Mouse (Mus musculus) forebrain, embryonic 15.5 days (tissue): ENCODE data around the gene Rnf185. TPM values are rescaled to one million over a fixed set of nuclear protein-coding genes. Genes with fewer than 3 reads are reported as not detected.

Experiments used
- ATAC-seq: fragments of 200-750 bp; cut with Nextera tagmentation; replicated peaks from 2 replicates; pipeline ENCODE4 v1.8.0; 2017; ENCODE audit warnings: mild to moderate bottlenecking, moderate TSS enrichment, moderate library complexity
- H3K27ac ChIP-seq: fragments of 300-500 bp; sonication (generic); replicated peaks from 2 replicates; pipeline ENCODE4 v1.5.1; 2015; ENCODE audit warnings: mild to moderate bottlenecking, inconsistent platforms
- H3K27me3 ChIP-seq: fragments of 300-500 bp; sonication (generic); 2 replicates; pipeline ENCODE4 v1.6.1; 2015; ENCODE audit warnings: inconsistent platforms
- H3K36me3 ChIP-seq: fragments of 300-500 bp; sonication (generic); 2 replicates; pipeline ENCODE4 v1.6.1; 2015; ENCODE audit warnings: mild to moderate bottlenecking, inconsistent platforms
- H3K4me1 ChIP-seq: fragments of 300-500 bp; sonication (generic); 2 replicates; pipeline ENCODE4 v1.6.1; 2015; ENCODE audit warnings: inconsistent platforms
- H3K4me2 ChIP-seq: fragments of 300-500 bp; sonication (generic); replicated peaks from 2 replicates; pipeline ENCODE4 v1.6.1; 2015; ENCODE audit warnings: mild to moderate bottlenecking, inconsistent platforms
- H3K4me3 ChIP-seq: fragments of 300-500 bp; sonication (generic); 2 replicates; pipeline ENCODE4 v1.5.1; 2015; ENCODE audit warnings: mild to moderate bottlenecking, inconsistent platforms
- H3K9ac ChIP-seq: fragments of 300-500 bp; sonication (generic); replicated peaks from 2 replicates; pipeline ENCODE4 v1.6.1; 2015; ENCODE audit warnings: mild to moderate bottlenecking, inconsistent platforms
- H3K9me3 ChIP-seq: fragments of 300-500 bp; sonication (generic); 2 replicates; pipeline ENCODE4 v1.6.1; 2016; ENCODE audit warnings: inconsistent platforms
- WGBS: fragments of 180-500 bp; shearing (Covaris S2); methylation state at CpG from one replicate; pipeline ENCODE4 v1.1.7; 2015; ENCODE audit warnings: mixed read lengths; 5-methylcytosine and 5-hydroxymethylcytosine counted together
- polyA plus RNA-seq: library from polyadenylated mRNA; unstranded; fragments of >200 nt; fragmentation: Nextera tagmentation; extraction: Ambion mirVana; gene quantifications from 2 replicates; pipeline ENCODE4 v1.2.1, GENCODE M21; 2015

Gene Rnf185
- polyA plus RNA-seq, 1 experiment from 2014 or later = 41.6 TPM

DNA sequence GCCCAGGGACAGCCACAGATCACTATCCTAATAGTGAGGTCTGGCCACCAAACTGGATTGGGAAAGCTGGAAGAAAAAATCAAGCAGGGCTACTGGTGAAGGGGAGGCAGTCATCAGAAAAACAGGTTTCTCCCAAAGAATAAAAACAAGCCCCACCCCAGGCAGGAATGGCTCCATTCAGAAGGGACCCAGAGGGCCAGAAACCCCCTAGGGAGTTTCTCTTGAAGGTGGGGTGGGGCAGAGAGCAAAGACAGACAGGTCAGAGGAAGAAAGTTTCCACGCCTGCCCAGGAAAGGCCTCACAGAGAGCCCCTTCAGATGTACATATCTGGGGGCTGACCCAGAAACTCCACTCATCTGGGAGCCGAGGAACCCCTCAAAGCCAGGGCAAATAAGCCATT lies 82.0 kb downstream of the Rnf185 start:
- no peak overlapping the region for H3K27ac ChIP-seq
- H3K4me1 ChIP-seq = peaks cover 56% of the 10 kb centered on the region
- peak overlapping the region; percentile 80; the same call in 1 of the 2 replicates for H3K9ac ChIP-seq
- 80% methylated on average over 2 of the region's 2 CpGs for WGBS
- peak overlapping the region; percentile 63 for H3K4me3 ChIP-seq
- peak overlapping the region; percentile 63 for H3K4me2 ChIP-seq
- ATAC-seq = no peak
- H3K27me3 ChIP-seq = no peaks in the 10 kb centered on the region
- no peaks in the 10 kb centered on the region for H3K36me3 ChIP-seq
- H3K9me3 ChIP-seq = no peaks in the 10 kb centered on the region

DNA sequence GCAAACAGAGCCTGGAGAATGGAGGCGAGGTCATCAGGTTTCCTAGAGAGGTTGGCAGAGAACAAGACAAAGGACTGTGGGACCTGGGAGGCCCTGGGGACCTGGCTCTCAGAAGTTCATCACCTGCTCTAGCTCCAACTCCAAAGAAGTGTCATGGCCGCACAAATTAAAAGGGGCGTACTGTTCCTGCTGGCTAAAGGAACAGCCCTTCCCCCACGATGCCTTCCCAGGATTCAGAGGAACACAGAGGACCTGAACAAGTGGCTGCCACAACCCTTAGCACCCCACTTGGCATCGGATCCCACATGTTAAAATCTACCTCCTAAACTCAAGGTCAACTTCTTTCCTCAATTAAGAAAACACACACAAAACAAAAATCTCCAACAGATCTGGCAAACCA lies 82.7 kb downstream of the Rnf185 start:
- Histone ChIP-seq H3K9ac (0 out of 2 replicates have a peak overlapping the region, but pooled peaks have one; percentile 80), H3K4me3 (peak overlapping the region; percentile 8; the same call in 1 of the 2 replicates), H3K9me3 (no peaks in the 10 kb centered on the region), H3K36me3 (no peaks in the 10 kb centered on the region), H3K4me2 (peak overlapping the region; percentile 63; the same call in 1 of the 2 replicates), H3K27ac (no peak overlapping the region), H3K4me1 (peaks cover 52% of the 10 kb centered on the region), H3K27me3 (no peaks in the 10 kb centered on the region)
- WGBS = 85% methylated on average over 5 of the region's 5 CpGs
- ATAC-seq = no peak

DNA sequence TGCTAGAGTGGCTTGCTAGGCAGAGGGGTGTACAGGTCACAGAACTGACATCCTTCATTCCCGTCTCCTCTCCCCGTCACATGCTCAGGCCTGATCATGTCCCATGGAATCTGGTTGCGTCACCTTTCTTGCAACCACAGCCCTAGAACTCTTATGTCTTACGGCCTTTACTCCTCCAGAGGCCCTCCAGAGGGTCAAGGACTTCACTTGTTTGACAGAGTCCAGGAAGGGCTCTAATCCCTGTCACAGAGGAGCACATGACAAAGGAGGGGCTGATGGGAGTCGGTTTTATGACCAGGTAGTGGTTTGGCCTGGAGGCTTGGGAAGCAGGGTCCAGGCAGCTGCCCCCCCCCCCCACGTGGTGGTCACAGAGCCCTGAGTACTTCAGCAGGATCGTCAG lies 83.2 kb downstream of the Rnf185 start:
- Histone ChIP-seq H3K36me3 (no peaks in the 10 kb centered on the region), H3K27ac (no peak overlapping the region), H3K4me2 (peak overlapping the region; percentile 63), H3K9ac (no peak overlapping the region), H3K27me3 (no peaks in the 10 kb centered on the region), H3K9me3 (no peaks in the 10 kb centered on the region), H3K4me3 (no peak overlapping the region), H3K4me1 (peaks cover 47% of the 10 kb centered on the region)
- WGBS = 69% methylated on average over 7 of the region's 7 CpGs
- no peak for ATAC-seq

DNA sequence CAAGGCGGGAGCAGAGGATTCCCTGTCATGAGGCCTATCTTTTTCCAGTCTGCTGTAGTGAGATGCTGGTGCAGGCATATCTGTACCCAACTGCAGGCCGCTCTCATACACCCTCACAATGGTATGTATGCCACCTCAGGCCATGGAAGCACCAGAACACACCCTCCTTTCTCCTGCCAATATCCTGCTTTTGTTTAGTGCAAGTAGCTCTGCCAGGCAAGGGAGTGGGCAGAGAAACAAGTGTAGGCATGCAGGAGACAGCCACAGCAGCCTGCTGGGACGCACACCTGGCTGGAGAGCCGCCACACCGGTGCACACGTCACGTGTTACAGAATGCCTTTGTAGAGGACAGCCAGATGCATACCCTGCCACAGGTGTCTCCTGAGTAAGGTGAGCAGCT lies 85.8 kb downstream of the Rnf185 start:
- Histone ChIP-seq H3K36me3 (no peaks in the 10 kb centered on the region), H3K27ac (no peak overlapping the region), H3K4me2 (no peak overlapping the region), H3K4me3 (no peak overlapping the region), H3K27me3 (no peaks in the 10 kb centered on the region), H3K9ac (no peak overlapping the region), H3K4me1 (peaks cover 29% of the 10 kb centered on the region), H3K9me3 (no peaks in the 10 kb centered on the region)
- WGBS = 90% methylated on average over 7 of the region's 7 CpGs
- no peak for ATAC-seq

Other genes with a start within 250 kb of the Rnf185 start
- gene Eif4enif1, start 250.0 kb downstream of the Rnf185 start, polyA plus RNA-seq = 46.2 and 54.3 TPM in 2 replicates
- gene Drg1, start 185.9 kb downstream of the Rnf185 start, polyA plus RNA-seq = 249 and 257 TPM in 2 replicates
- gene Patz1, start 163.5 kb downstream of the Rnf185 start, polyA plus RNA-seq = 63.5 and 66.2 TPM in 2 replicates
- 34.4 and 36.6 TPM in 2 replicates for gene Pik3ip1, start 122.0 kb downstream of the Rnf185 start, polyA plus RNA-seq
- gene Limk2, start 43.2 kb downstream of the Rnf185 start, polyA plus RNA-seq = 98.1 and 103 TPM in 2 replicates
- 0.39 and 0.72 TPM in 2 replicates for gene Pla2g3, start 35.9 kb upstream of the Rnf185 start, polyA plus RNA-seq
- gene Inpp5j, start 52.5 kb upstream of the Rnf185 start, polyA plus RNA-seq = 1.8 and 2.7 TPM in 2 replicates
- 41.6 and 44.2 TPM in 2 replicates for gene Selenom, start 62.3 kb upstream of the Rnf185 start, polyA plus RNA-seq
- gene Smtn, start 88.2 kb upstream of the Rnf185 start, polyA plus RNA-seq = 17.7 and 18.5 TPM in 2 replicates
- 43.4 and 44.9 TPM in 2 replicates for gene Morc2a, start 196.8 kb upstream of the Rnf185 start, polyA plus RNA-seq